Mouse (Mus musculus): ENCODE measurements around the gene Yars. TPM values are rescaled to one million over a fixed set of nuclear protein-coding genes. Genes with fewer than 3 reads are reported as not detected.

Gene Yars
- polyA plus RNA-seq (2021; fragmentation: Nextera tagmentation), result 57.2 and 58.5 TPM in 2 replicates
- long read RNA-seq, experiment 1, transcript Yars-201 (13 exons, 2,909 nt), result major isoform, 157 of 196 reads
- long read RNA-seq, experiment 1, partial matches to known transcripts, result 36 of 196 reads
- long read RNA-seq, experiment 1, other reads (novel, unspliced or antisense), result 3 of 196 reads
- long read RNA-seq, experiment 2, transcript Yars-201 (13 exons, 2,909 nt), result major isoform, 730 of 799 reads
- long read RNA-seq, experiment 2, transcript Yars-202 (3 exons, 647 nt), result minor isoform, 6 of 799 reads
- long read RNA-seq, experiment 2, partial matches to known transcripts, result 32 of 799 reads
- long read RNA-seq, experiment 2, other reads (novel, unspliced or antisense), result 31 of 799 reads

GRCm38 (mm10) chr4:129189542-129190519 is at the start of gene Yars, which contains the start of gene S100pbp:
TSS of gene Yars (plus strand) at chr4:129189760.
TSS of gene S100pbp (minus strand) at chr4:129189727.

DNA sequence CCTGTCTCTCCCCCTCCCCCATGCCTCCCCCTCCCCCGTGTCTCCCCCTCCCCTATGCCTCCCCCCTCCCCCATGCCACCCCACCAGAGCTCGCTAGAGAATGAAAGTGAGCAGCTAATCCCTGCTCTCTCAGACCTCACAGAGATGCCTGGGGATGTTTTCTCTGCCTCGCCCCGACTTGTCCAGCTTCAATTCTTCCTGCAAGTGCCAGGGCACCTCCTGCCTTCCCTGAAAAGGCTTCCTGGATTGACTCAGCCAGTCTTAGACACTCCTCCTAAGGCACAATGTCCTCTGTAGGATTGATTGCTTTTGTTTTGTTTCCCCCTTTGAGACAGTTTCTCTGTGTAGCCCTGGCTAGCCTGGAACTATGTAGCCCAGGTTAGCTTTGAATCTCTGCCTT is 71.6 kb downstream of the Yars start, which contains the start of gene C77080:
C77080 (minus strand) TSS at position 209 of the 400 bp plus-strand sequence.

Other genes with a start within 250 kb of the Yars start
- 5.8 and 6.2 TPM in 2 replicates for gene Azin2, start 227.3 kb upstream of the Yars start, polyA plus RNA-seq (2021; fragmentation: Nextera tagmentation)
- 30.3 and 35.0 TPM in 2 replicates for gene Ak2, start 197.8 kb upstream of the Yars start, polyA plus RNA-seq (2021; fragmentation: Nextera tagmentation)
- 4.0 and 5.0 TPM in 2 replicates for gene Rnf19b, start 131.5 kb upstream of the Yars start, polyA plus RNA-seq (2021; fragmentation: Nextera tagmentation)
- gene Tmem54, start 84.2 kb upstream of the Yars start, polyA plus RNA-seq (2021; fragmentation: Nextera tagmentation), result not detected in 2 replicates
- gene Hpca, start 67.7 kb upstream of the Yars start, polyA plus RNA-seq (2021; fragmentation: Nextera tagmentation), result 971 and 1,027 TPM in 2 replicates
- 11.0 and 11.6 TPM in 2 replicates for gene Fndc5, start 52.8 kb upstream of the Yars start, polyA plus RNA-seq (2021; fragmentation: Nextera tagmentation)
- 7.7 and 9.4 TPM in 2 replicates for gene S100pbp, start within 50 bp of the Yars start, polyA plus RNA-seq (2021; fragmentation: Nextera tagmentation)
- gene C77080, start 71.6 kb downstream of the Yars start, polyA plus RNA-seq (2021; fragmentation: Nextera tagmentation), result 3.5 and 6.9 TPM in 2 replicates
- 0.35 and 0.41 TPM in 2 replicates for gene Sync, start 97.9 kb downstream of the Yars start, polyA plus RNA-seq (2021; fragmentation: Nextera tagmentation)
- 44.3 and 45.5 TPM in 2 replicates for gene Rbbp4, start 145.6 kb downstream of the Yars start, polyA plus RNA-seq (2021; fragmentation: Nextera tagmentation)
- 65.1 and 79.8 TPM in 2 replicates for gene Zbtb8os, start 145.9 kb downstream of the Yars start, polyA plus RNA-seq (2021; fragmentation: Nextera tagmentation)
- 4.4 and 4.9 TPM in 2 replicates for gene Zbtb8a, start 188.4 kb downstream of the Yars start, polyA plus RNA-seq (2021; fragmentation: Nextera tagmentation)

All from layer of hippocampus, adult 6 months (tissue).